Mouse (Mus musculus) limb, embryonic 13.5 days (tissue): ENCODE data around the gene Runx3. TPM values are rescaled to one million over a fixed set of nuclear protein-coding genes. Genes with fewer than 3 reads are reported as not detected.

Experiments
- ATAC-seq: fragments of 200-750 bp; cut with Nextera tagmentation; 2 replicates; pipeline ENCODE4 v1.8.0; 2017; ENCODE audit warnings: low read depth, moderate number of reproducible peaks, moderate TSS enrichment; ENCODE audit not compliant: low FRiP score
- H3K27ac ChIP-seq: fragments of 300-500 bp; sonication (generic); 2 replicates; pipeline ENCODE4 v1.5.1; 2015; ENCODE audit warnings: inconsistent platforms, mild to moderate bottlenecking, moderate library complexity
- H3K27me3 ChIP-seq: fragments of 300-500 bp; sonication (generic); 2 replicates; pipeline ENCODE4 v1.6.1; 2015; ENCODE audit warnings: mild to moderate bottlenecking, inconsistent platforms
- H3K36me3 ChIP-seq: fragments of 300-500 bp; sonication (generic); 2 replicates; pipeline ENCODE4 v1.6.1; 2015; ENCODE audit warnings: inconsistent platforms, mild to moderate bottlenecking, moderate library complexity
- H3K4me1 ChIP-seq: fragments of 300-500 bp; sonication (generic); 2 replicates; pipeline ENCODE4 v1.6.1; 2015; ENCODE audit warnings: inconsistent platforms
- H3K4me2 ChIP-seq: fragments of 300-500 bp; sonication (generic); replicated peaks from 2 replicates; pipeline ENCODE4 v1.6.1; 2015; ENCODE audit warnings: inconsistent platforms, mild to moderate bottlenecking, moderate library complexity
- H3K4me3 ChIP-seq: fragments of 300-500 bp; sonication (generic); 2 replicates; pipeline ENCODE4 v1.5.1; 2015; ENCODE audit warnings: moderate library complexity, mild to moderate bottlenecking, inconsistent platforms
- H3K9ac ChIP-seq: fragments of 300-500 bp; sonication (generic); 2 replicates; pipeline ENCODE4 v1.6.1; 2015; ENCODE audit warnings: mild to moderate bottlenecking, inconsistent platforms
- H3K9me3 ChIP-seq: fragments of 300-500 bp; sonication (generic); 2 replicates; pipeline ENCODE4 v1.6.1; 2016; ENCODE audit warnings: inconsistent platforms
- WGBS: fragments of 180-500 bp; shearing (Covaris S2); methylation state at CpG from one replicate; pipeline ENCODE4 v1.1.7; 2015; 5-methylcytosine and 5-hydroxymethylcytosine counted together
- polyA plus RNA-seq: library from polyadenylated mRNA; unstranded; fragments of >200 nt; fragmentation: Nextera tagmentation; extraction: Ambion mirVana; gene quantifications from 2 replicates; pipeline ENCODE4 v1.2.1, GENCODE M21; 2015

Gene Runx3
- polyA plus RNA-seq, 1 experiment from 2014 or later, result 3.7 TPM

DNA sequence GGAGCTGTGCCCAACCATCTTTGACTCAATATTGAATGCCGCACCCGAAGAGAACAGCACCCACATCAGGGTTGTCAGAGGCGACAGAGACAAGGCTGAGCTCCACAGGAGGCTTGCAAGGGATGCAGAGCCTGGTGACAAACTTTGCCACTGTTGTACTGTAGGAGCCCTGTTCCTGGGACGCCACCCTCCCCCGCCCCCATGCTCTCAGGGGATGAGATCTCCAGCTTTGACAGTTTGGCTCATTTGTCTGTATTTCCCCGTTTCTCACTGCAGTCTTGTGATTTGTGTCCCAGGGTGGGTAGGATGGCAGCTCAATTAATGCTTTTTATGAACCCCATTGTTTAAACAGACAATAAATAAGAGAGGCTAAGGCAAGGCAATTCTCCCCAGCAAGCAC, 14.9 kb downstream of the Runx3 start:
- H3K27me3 ChIP-seq, result peaks cover 76% of the 10 kb centered on the region
- H3K4me2 ChIP-seq, result no peak overlapping the region
- peaks cover 7% of the 10 kb centered on the region for H3K4me1 ChIP-seq
- 75% methylated on average over 6 of the region's 6 CpGs for WGBS
- no peak overlapping the region for H3K27ac ChIP-seq
- no peaks in the 10 kb centered on the region for H3K9me3 ChIP-seq
- ATAC-seq, result no peak
- H3K4me3 ChIP-seq, result no peak overlapping the region
- no peaks in the 10 kb centered on the region for H3K36me3 ChIP-seq
- H3K9ac ChIP-seq, result 0 out of 2 replicates have a peak overlapping the region, but pooled peaks have one; percentile 40

DNA sequence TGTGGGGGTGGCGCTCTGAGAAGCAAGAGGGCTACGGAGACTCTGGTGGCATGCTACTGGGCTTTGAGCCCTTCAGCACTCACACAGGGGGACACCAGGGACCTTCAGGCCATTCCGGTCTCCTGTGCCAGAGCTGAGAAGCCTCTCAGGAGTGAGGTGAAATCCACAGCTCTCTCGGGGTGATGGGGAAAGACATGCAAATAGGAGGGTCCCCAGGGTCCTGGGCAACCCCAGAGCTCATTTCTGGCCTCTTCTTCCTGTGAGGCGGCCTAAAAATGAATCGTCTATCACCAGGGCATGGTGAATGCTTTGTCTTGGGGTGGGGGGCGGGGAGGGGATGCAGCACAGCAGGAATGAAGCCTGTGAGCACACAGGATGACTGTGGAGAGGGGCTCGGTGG, 15.8 kb downstream of the Runx3 start:
- peaks cover 76% of the 10 kb centered on the region for H3K27me3 ChIP-seq
- ATAC-seq, result no peak
- no peak overlapping the region for H3K9ac ChIP-seq
- no peak overlapping the region for H3K4me2 ChIP-seq
- H3K4me1 ChIP-seq, result peaks cover 16% of the 10 kb centered on the region
- 65% methylated on average over 8 of the region's 8 CpGs for WGBS
- no peak overlapping the region for H3K4me3 ChIP-seq
- no peaks in the 10 kb centered on the region for H3K36me3 ChIP-seq
- no peaks in the 10 kb centered on the region for H3K9me3 ChIP-seq
- H3K27ac ChIP-seq, result no peak overlapping the region

DNA sequence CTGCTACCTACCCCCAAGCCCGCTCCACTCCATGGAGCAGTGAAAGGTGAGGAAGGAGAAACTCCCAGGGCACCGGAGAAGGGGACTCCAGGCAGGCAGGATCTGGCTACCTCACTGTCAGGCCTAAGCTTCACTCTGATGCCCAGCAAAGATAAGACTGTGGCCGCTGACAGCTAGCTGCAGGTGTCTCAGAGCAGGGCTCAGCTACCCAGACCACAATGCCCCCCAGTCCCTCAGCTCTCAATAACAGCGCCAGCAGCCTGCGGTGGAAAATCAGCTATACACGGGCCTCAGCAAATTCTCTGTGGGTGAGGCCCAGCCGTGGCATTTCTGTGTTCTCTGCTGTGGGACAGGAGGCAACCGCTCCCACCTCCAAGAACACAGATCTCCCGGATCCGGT, 16.2 kb downstream of the Runx3 start:
- Histone ChIP-seq H3K4me2 (no peak overlapping the region), H3K4me3 (no peak overlapping the region), H3K36me3 (no peaks in the 10 kb centered on the region), H3K9ac (no peak overlapping the region), H3K27ac (no peak overlapping the region), H3K27me3 (peaks cover 79% of the 10 kb centered on the region), H3K4me1 (peaks cover 20% of the 10 kb centered on the region), H3K9me3 (no peaks in the 10 kb centered on the region)
- WGBS, result 60% methylated on average over 10 of the region's 10 CpGs
- ATAC-seq, result no peak

DNA sequence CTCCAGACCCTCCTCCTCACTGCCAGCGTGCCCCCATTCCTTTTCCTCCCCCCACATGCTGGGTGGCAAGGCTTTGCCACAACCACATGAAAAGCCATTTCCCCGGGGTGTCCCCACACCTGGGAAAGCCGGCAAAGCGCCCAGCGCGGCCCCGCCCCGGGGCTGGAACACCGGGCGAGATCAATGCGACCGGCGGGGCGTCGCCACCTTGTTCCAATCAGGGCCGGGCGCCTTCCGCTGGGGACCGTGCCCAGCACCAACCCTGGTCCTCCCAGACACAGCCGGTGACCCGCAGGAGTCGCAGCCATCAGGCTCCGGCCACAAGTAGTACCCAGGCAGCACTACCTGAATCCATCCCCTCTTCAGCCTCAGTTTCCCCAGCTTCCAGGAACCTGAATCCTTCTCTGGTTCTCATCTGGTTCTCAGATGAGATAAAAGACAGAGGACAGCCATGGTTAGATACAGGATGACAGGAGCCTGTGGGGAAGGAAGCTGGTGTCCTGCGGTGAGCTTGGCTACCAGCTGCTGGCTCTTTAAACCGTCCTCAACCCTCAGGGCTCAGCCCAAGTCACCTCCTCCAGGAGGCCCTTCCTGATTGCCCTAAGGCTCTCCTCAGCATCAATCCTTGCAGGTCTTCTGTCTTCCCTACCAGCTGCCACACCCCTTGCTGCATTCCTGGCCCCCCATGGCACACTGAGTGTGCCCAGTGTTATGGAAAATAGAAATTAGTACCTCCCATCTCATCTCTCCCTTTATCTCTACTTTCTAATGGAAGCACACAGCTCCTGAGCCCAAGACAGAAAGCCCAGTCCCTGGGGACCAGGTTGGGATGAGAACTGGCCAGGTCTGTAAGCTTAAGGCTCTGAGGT, 20.4 kb downstream of the Runx3 start:
- H3K4me3 ChIP-seq, result peak overlapping the region; percentile 15; the same call in 1 of the 2 replicates
- no peak for ATAC-seq
- H3K36me3 ChIP-seq, result no peaks in the 10 kb centered on the region
- peaks cover 97% of the 10 kb centered on the region for H3K27me3 ChIP-seq
- no peaks in the 10 kb centered on the region for H3K9me3 ChIP-seq
- H3K4me2 ChIP-seq, result peak overlapping the region; percentile 51
- WGBS, result 2% methylated on average over 25 of the region's 25 CpGs
- H3K27ac ChIP-seq, result no peak overlapping the region
- peaks cover 46% of the 10 kb centered on the region for H3K4me1 ChIP-seq
- H3K9ac ChIP-seq, result no peak overlapping the region

DNA sequence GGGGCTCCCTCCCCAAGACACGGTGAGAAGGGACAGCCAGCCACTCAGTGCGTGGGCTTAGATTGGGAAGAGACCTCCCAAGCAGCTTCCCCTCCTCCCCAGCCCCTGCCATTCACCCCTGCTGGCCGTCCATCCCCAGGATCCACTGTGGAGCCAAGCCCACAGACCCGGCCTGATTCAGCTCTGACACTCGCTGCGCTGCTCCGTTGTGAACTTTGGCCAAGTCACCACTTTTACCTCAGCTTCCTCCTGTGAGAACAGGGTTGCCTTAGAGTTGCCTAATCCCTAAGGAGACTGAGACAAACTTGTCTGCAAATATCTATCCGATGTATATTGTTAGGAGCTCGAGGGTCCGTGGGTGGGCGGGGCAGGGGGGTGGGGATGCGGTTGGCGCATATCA, 21.3 kb downstream of the Runx3 start:
- peaks cover 91% of the 10 kb centered on the region for H3K27me3 ChIP-seq
- ATAC-seq, result no peak
- H3K27ac ChIP-seq, result no peak overlapping the region
- no peaks in the 10 kb centered on the region for H3K9me3 ChIP-seq
- no peak overlapping the region for H3K9ac ChIP-seq
- WGBS, result 7% methylated on average over 13 of the region's 13 CpGs
- no peak overlapping the region for H3K4me3 ChIP-seq
- H3K36me3 ChIP-seq, result no peaks in the 10 kb centered on the region
- peaks cover 55% of the 10 kb centered on the region for H3K4me1 ChIP-seq
- no peak overlapping the region for H3K4me2 ChIP-seq

DNA sequence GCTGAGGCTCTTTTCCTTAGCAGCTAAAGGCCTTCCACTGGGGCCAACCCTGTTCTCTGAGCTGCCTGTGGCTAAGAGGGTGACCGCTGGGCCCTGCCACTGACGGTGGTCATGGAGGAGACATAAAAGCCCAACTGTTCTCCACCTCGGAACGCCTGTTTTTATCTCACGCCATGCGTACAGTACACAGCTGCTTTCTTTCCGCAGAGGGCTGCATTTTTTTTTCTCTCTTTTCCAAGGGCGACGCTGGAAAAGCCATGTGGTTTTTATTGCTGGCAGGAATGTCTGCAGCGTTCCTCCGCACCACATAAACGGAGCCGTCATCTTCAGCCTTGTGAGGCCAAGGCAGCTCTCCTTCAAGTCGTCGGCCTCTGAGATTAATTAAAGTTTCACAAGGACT, 26.3 kb downstream of the Runx3 start:
- no peak overlapping the region for H3K9ac ChIP-seq
- no peaks in the 10 kb centered on the region for H3K9me3 ChIP-seq
- peak overlapping the region; percentile 63; the same call in 1 of the 2 replicates for H3K27ac ChIP-seq
- WGBS, result 5% methylated on average over 15 of the region's 15 CpGs
- no peak overlapping the region for H3K4me3 ChIP-seq
- H3K4me2 ChIP-seq, result peak overlapping the region; percentile 42
- peak; percentile 62 for ATAC-seq
- peaks cover 90% of the 10 kb centered on the region for H3K27me3 ChIP-seq
- no peaks in the 10 kb centered on the region for H3K36me3 ChIP-seq
- peaks cover 59% of the 10 kb centered on the region for H3K4me1 ChIP-seq

DNA sequence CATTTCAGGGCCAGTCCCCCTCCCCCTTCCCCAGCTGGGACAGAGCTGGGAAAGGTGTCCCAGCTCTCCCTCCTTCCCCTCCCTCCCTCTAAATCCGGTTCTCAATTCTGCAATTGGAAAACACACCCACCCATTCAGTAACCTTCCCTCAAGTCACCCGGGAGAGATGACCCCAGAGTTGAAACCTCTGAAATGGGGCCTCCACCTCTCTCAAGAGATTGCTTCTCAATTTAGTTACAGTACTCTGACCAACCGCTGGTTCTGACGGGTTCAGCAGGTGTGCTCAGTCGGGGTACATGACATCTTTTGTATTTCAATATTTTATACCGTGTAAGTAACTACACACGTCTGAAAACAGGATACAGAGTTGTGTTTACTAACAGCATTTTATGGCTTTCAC, 28.2 kb downstream of the Runx3 start:
- Histone ChIP-seq H3K4me2 (no peak overlapping the region), H3K27me3 (peaks cover 91% of the 10 kb centered on the region), H3K9ac (no peak overlapping the region; the same call in 1 of the 2 replicates), H3K27ac (no peak overlapping the region), H3K4me3 (no peak overlapping the region), H3K4me1 (peaks cover 63% of the 10 kb centered on the region), H3K9me3 (no peaks in the 10 kb centered on the region), H3K36me3 (no peaks in the 10 kb centered on the region)
- WGBS, result 10% methylated on average over 7 of the region's 7 CpGs
- ATAC-seq, result no peak

DNA sequence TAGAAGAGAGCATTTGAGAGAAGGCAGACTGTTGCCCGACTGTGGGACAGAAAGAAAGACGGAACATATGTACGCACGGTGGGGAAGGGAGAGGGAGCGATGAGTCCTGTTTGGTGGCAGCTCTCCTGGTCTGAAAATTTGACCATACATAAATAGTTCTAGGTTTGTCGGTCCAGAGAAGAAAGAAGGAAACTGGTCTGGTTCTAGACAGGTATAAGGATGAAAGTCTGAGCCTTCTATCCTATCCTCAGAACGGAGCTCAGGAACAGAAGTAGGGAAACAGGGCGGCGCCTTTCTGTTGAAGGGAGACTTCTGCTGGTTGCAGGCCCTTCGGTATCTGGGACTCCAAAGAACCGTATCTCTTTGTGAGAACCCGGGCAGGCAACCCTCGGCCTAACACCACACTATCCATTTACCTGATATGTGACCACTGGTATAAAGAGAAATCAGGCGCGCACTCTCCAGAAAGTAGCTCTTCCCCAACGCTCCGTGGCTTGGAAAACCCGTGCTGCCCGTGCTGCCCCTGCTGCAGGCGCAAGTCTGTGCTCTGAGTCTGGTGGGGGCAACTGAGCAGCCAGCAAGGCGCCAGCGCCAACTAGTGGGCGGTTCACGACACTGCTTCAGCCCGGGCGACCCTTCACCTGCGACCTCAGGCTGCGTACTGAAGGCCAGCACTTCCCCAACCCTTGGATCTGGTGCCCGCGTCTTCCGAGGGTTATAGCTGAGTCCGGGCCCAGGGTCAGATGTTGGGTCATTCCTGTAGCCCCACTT, 29.8 kb downstream of the Runx3 start:
- no peaks in the 10 kb centered on the region for H3K36me3 ChIP-seq
- H3K4me1 ChIP-seq, result peaks cover 68% of the 10 kb centered on the region
- H3K4me2 ChIP-seq, result peak overlapping the region; percentile 34
- no peak overlapping the region for H3K27ac ChIP-seq
- no peaks in the 10 kb centered on the region for H3K9me3 ChIP-seq
- H3K27me3 ChIP-seq, result peaks cover 91% of the 10 kb centered on the region
- H3K9ac ChIP-seq, result no peak overlapping the region
- ATAC-seq, result no peak
- 5% methylated on average over 32 of the region's 32 CpGs for WGBS
- peak overlapping the region; percentile 14 for H3K4me3 ChIP-seq

DNA sequence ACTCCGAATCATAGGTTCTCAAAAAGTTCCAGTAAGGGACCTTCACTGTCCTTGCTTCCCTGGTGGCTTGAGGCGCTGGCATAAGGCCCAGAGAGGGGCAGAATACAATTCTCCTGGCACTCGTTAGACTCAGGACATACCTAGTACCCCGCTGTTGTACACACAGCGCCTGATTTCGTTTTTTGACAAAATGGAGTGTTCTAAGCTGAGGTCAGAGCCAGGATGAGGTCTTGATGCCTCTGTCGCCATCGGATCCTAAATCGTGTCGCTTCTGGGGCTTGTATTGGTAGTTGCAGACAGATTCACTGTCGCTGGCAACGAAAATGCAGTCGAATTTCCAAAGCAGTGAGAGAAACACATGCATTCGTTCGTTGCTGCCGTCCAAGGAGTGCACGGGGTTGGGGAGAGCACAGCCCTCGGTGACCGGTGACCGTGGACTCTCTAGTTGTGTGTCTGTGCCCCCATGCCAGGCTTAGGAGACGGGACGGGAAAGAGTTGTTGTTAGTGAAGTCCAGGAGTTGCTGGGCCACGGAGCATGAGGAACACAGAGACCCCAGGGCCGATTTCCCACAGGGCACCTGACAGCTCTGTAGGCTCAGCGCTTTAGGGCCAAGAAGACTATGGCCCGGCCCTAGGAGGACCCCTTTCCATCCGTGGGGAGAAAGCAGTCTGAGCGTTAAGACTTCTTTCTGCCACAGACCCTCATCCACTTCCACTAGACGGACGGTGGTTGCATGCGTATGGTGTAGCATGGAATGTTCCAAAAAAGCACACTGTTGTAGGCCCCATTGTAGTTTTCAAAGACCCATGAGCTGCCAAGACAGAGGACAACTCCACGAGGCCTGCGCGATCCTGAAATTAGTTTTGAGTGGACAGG, 30.9 kb downstream of the Runx3 start:
- Histone ChIP-seq H3K36me3 (no peaks in the 10 kb centered on the region), H3K9me3 (no peaks in the 10 kb centered on the region), H3K4me2 (peak overlapping the region; percentile 65), H3K4me1 (peaks cover 68% of the 10 kb centered on the region), H3K27ac (no peak overlapping the region), H3K4me3 (peak overlapping the region; percentile 51), H3K27me3 (peaks cover 94% of the 10 kb centered on the region), H3K9ac (no peak overlapping the region)
- WGBS, result 8% methylated on average over 34 of the region's 34 CpGs
- ATAC-seq, result no peak

DNA sequence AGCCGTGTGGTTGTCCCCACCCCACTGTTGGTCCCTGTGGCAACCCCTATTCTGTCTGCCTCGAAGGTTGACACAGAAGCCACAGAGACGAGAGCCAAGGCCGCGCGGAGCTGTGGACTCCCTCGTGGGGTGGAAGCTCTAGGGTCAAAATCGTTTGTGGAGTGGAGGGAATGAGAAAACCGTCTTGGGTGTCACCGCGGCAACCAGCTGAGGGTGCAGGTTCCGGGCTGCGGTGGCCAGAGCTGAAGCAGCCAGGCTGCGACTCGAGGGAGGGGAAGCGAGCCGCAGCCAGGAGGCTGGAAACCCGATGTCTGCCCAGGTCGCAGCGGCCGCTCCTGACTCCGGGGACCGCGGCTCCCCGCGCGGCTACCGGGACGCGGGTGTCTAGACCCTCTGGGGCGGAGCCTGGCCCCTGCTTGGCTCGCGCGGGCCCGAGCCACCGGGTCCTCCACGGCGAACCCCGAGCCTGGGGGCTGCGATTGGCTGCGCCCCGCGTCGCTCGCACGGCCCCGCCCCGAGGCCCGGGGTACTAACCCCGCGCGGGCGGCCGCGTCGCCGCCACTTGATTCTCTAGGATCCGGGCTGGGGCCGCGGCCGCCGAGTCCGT, 31.6 kb downstream of the Runx3 start:
- no peak for ATAC-seq
- no peak overlapping the region for H3K27ac ChIP-seq

DNA sequence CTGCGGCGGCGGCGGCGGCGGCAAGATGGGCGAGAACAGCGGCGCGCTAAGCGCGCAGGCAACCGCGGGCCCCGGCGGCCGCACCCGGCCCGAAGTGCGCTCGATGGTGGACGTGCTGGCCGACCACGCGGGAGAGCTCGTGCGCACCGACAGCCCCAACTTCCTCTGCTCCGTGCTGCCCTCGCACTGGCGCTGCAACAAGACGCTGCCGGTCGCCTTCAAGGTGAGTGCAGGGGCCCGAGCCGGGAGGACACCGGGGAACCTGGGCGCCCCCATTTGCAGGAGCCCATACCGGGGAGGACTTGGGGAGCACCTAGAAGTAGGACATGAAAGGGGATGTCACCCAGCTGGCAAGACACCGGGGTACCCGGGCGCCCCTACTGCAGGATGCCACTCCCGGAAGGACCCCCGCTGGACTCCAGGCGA, 32.4 kb downstream of the Runx3 start:
- H3K4me1 ChIP-seq, result peaks cover 68% of the 10 kb centered on the region
- H3K4me3 ChIP-seq, result peak overlapping the region; percentile 51
- peak overlapping the region; percentile 52 for H3K27ac ChIP-seq
- WGBS, result under 1% methylated on average over 45 of the region's 45 CpGs
- peak overlapping the region; percentile 67 for H3K9ac ChIP-seq
- H3K27me3 ChIP-seq, result peaks cover 100% of the 10 kb centered on the region
- peak overlapping the region; percentile 65 for H3K4me2 ChIP-seq
- ATAC-seq, result no peak
- H3K9me3 ChIP-seq, result no peaks in the 10 kb centered on the region
- H3K36me3 ChIP-seq, result no peaks in the 10 kb centered on the region

More for the DNA sequence above, 31.6 kb downstream of the Runx3 start:
- H3K36me3 ChIP-seq, result no peaks in the 10 kb centered on the region
- H3K4me1 ChIP-seq, result peaks cover 68% of the 10 kb centered on the region
- peaks cover 100% of the 10 kb centered on the region for H3K27me3 ChIP-seq
- H3K9me3 ChIP-seq, result no peaks in the 10 kb centered on the region
- peak overlapping the region; percentile 51 for H3K4me3 ChIP-seq
- peak overlapping the region; percentile 65 for H3K4me2 ChIP-seq
- WGBS, result under 1% methylated on average over 59 of the region's 63 CpGs
- peak overlapping the region; percentile 67 for H3K9ac ChIP-seq
